Mouse (Mus musculus): Measurements from ENCODE around the gene Fam107b. TPM values are rescaled to one million over a fixed set of nuclear protein-coding genes. Genes with fewer than 3 reads are reported as not detected.

Fam107b gene
- polyA plus RNA-seq, 1 experiment, result 14.7 TPM

DNA sequence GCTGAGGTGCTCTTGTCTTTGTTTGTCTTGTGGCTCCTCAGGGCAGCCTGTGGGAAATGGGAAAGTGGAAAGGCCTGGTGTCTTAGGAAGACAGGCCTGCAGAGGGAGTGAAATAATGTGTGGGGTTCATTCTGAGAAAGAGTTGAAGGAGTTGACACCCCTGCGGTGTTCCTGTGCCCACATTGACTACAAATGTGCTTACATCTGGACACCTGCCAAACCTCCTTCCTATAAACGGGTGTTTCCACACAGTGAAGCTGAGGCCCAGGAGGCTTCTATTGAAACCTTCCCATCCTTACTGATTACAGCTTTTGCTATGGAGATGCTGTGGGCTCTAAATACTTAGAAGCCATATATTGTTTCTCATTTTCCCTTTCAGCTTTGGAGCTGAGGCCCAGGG is 183.5 kb downstream of the Fam107b start:
- TF ChIP-seq CTCF (IDR thresholded peaks at IDR 0.05; ENCODE audit: insufficient read depth, low read length), result no peak
- no peak for TF ChIP-seq POLR2A (IDR thresholded peaks at IDR 0.05; ENCODE audit: borderline replicate concordance, extremely low read depth, low read depth, low read length)

GRCm38 (mm10) chr2:3755936-3756335 is 185.6 kb downstream of the Fam107b start:
- WGBS, result 91% methylated on average over 5 of the region's 5 CpGs
- Histone ChIP-seq H3K4me1 (ENCODE audit: control insufficient read depth, insufficient read depth, low read length) (peaks cover 4% of the 10 kb centered on the region; the same call in 1 of the 2 replicates), H3K4me3 (replicated peaks; ENCODE audit: extremely low read depth, low read depth, low read length) (no peak overlapping the region)
- no peak for DNase-seq
- TF ChIP-seq CTCF (IDR thresholded peaks at IDR 0.05; ENCODE audit: insufficient read depth, low read length), result no peak
- TF ChIP-seq POLR2A (IDR thresholded peaks at IDR 0.05; ENCODE audit: borderline replicate concordance, extremely low read depth, low read depth, low read length), result no peak

More for the DNA sequence above, 183.5 kb downstream of the Fam107b start:
- WGBS, result 6% methylated on average over 2 of the region's 2 CpGs
- DNase-seq, result no peak
- H3K4me1 ChIP-seq (ENCODE audit: control insufficient read depth, insufficient read depth, low read length), result peaks cover 5% of the 10 kb centered on the region
- H3K4me3 ChIP-seq (replicated peaks; ENCODE audit: extremely low read depth, low read depth, low read length), result no peak overlapping the region

DNA sequence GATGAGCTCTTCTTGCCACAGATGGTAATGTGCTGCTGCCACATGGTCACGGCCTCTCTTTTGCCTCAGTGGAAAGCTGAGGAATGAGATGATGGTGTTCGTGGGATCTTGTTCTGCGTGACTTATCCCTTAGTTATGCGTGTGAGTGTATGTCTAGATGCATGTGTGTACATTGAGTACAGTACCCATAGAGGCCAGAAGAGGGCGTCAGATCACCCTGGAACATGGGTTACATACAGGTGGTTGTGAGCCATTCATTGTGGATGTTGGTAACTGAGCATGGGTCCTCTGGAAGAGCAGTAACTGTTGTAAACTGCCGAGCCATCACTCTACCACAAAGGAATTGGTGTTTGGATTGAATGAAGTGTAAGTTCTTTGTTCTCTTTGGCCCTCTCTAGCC is 188.1 kb downstream of the Fam107b start:
- peaks cover 4% of the 10 kb centered on the region; the same call in 1 of the 2 replicates for H3K4me1 ChIP-seq (ENCODE audit: control insufficient read depth, insufficient read depth, low read length)
- no peak overlapping the region for H3K4me3 ChIP-seq (replicated peaks; ENCODE audit: extremely low read depth, low read depth, low read length)
- no peak for DNase-seq
- TF ChIP-seq POLR2A (IDR thresholded peaks at IDR 0.05; ENCODE audit: borderline replicate concordance, extremely low read depth, low read depth, low read length) (no peak), CTCF (IDR thresholded peaks at IDR 0.05; ENCODE audit: insufficient read depth, low read length) (no peak)
- WGBS, result 92% methylated on average over 6 of the region's 6 CpGs

DNA sequence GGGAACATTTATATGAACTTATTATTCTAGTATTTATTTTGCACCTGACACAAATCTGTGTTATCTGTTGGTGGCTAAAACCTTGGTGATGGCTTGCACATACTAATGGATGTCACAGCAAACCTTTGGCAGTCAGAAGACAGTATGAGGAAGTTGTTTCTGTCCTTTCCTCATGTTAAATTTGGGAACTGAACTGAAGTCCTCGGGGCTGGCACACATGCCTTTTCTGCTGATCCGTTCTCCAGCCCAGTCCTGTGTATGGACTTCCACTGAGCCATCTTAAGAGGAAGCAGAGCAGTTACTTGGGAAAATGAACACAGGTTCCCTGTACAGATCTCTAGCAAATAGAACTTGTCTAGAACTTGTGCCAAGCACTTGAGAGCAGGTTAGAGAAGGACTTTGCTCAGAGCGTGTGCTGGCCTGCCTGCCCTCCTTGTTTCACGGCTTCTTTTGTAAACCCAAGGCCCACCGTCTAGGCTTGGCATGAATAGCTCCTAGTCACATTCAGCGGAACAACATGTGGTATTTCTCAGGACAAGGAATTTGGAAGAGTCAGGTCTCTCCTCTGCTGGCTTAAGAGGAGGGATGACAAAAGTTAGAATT is 190.0 kb downstream of the Fam107b start:
- TF ChIP-seq POLR2A (IDR thresholded peaks at IDR 0.05; ENCODE audit: borderline replicate concordance, extremely low read depth, low read depth, low read length), result no peak
- TF ChIP-seq CTCF (IDR thresholded peaks at IDR 0.05; ENCODE audit: insufficient read depth, low read length), result no peak
- Histone ChIP-seq H3K4me1 (ENCODE audit: control insufficient read depth, insufficient read depth, low read length) (peaks cover 4% of the 10 kb centered on the region; the same call in 1 of the 2 replicates), H3K4me3 (replicated peaks; ENCODE audit: extremely low read depth, low read depth, low read length) (no peak overlapping the region)
- DNase-seq, result no peak
- 62% methylated on average over 6 of the region's 6 CpGs for WGBS

DNA sequence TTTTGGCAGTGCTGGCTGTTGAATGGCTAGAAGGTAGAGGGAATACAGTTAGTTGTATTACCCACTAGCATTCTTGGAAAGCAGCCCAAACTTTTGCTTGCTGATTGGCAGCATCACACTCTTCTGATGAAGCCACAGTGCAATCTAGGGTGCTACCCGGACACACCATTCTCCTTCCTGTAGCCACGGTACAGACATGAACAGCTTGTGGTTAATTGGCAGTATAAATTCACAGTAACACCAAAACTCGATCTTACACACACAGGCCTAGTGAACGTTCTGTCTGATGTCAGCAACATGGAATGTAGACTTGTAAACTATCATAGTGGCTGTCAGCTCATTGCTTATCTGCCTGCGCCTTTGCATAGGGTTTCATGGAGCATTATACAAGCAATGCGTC is 193.8 kb downstream of the Fam107b start:
- Histone ChIP-seq H3K4me1 (ENCODE audit: control insufficient read depth, insufficient read depth, low read length) (peaks cover 4% of the 10 kb centered on the region; the same call in 1 of the 2 replicates), H3K4me3 (replicated peaks; ENCODE audit: extremely low read depth, low read depth, low read length) (no peak overlapping the region)
- DNase-seq, result no peak
- WGBS, result 28% methylated on average over 6 of the region's 6 CpGs
- TF ChIP-seq CTCF (IDR thresholded peaks at IDR 0.05; ENCODE audit: insufficient read depth, low read length) (no peak), POLR2A (IDR thresholded peaks at IDR 0.05; ENCODE audit: borderline replicate concordance, extremely low read depth, low read depth, low read length) (no peak)

DNA sequence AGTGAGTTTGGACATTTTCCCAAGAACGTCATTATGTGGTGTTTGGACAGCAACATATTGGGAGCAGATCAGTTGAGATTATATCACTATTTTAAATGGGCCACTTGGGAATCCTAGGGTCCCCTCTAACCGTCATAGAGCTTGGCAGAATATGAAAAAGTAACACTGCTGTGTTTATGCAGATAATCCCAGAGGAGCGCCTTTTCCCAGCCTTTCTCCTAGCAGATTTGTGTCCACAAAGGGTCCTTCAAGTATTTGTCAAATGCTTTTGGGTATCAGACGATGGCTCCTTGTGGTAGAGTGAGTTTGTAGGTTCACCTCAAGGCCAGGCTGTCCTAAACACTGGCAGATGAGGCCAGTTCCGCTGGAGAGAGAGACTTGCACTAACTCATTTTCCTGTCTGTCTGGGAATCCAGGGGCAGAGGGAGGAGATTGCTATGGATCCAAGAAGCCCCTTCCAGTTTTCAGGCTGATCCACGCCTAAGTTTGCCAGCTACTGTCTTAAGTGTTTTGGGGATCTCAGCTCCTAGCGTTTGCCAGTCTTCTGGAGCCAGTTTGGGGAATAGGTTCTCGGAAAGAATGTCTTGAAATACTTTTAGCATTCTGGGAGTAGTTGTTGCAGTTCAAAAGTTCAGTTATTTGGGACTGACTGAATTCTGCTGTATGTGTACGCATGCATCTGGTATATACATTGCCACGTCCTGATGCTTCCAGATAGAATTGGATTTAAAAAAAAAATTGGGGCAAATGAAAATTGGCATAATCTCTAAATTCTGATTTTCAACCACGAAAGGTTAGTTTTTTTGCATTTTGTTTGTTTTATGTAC is 195.9 kb downstream of the Fam107b start:
- TF ChIP-seq CTCF (IDR thresholded peaks at IDR 0.05; ENCODE audit: insufficient read depth, low read length), result no peak
- TF ChIP-seq POLR2A (IDR thresholded peaks at IDR 0.05; ENCODE audit: borderline replicate concordance, extremely low read depth, low read depth, low read length), result no peak
- no peak overlapping the region for H3K4me3 ChIP-seq (replicated peaks; ENCODE audit: extremely low read depth, low read depth, low read length)
- WGBS, result 47% methylated on average over 11 of the region's 11 CpGs
- H3K4me1 ChIP-seq (ENCODE audit: control insufficient read depth, insufficient read depth, low read length), result no peaks in the 10 kb centered on the region; the same call in 1 of the 2 replicates
- DNase-seq, result no peak

DNA sequence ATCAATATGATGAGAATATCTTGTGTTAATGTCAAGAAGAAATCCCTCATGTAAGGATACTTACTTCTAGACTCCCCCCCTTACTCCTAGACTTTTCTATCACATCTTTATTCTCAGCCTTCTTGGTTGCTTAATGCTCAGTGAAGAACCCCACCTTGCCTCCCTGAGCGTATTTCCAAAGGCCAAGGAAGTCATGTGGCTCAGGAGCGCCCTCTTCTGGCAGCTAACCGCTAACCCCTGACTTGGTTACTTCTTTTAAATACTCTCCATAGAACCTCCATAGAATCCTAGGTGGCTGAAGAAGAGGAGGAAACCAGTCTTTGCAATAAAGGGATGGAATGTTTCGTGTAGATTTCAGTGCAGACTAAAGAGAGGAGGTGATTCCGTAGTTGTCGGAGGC is 199.0 kb downstream of the Fam107b start:
- no peaks in the 10 kb centered on the region; the same call in 1 of the 2 replicates for H3K4me1 ChIP-seq (ENCODE audit: control insufficient read depth, insufficient read depth, low read length)
- TF ChIP-seq CTCF (IDR thresholded peaks at IDR 0.05; ENCODE audit: insufficient read depth, low read length) (peak; percentile 88), POLR2A (IDR thresholded peaks at IDR 0.05; ENCODE audit: borderline replicate concordance, extremely low read depth, low read depth, low read length) (no peak)
- peak; percentile 58 for DNase-seq
- no peak overlapping the region for H3K4me3 ChIP-seq (replicated peaks; ENCODE audit: extremely low read depth, low read depth, low read length)
- WGBS, result 35% methylated on average over 6 of the region's 6 CpGs

DNA sequence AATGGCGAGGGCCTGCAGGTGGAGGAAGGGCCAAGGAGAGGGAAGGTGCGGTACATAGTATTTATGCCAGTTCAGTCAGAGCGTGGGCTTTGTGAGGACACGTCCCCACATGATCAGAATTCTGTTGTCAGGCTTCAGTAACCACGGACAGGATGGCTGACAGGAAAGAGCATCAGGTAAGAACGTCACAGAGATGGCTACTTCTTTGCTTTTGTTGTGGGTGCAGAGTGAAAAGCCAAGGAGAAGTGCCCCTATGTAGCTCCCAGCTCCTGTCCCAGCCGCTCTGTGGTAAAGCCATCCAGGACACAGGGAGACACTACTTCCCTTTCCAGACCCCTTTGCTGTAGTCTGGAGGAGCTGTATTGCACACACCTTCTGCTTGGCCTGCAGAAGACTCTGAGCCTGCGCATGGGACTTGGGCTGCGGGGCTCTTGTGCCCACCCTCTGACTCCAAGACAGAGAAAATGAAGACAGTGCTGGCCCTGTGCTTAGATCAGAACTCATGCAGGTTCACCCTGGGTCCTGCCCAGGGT is 199.6 kb downstream of the Fam107b start:
- DNase-seq, result no peak
- H3K4me3 ChIP-seq (replicated peaks; ENCODE audit: extremely low read depth, low read depth, low read length), result no peak overlapping the region
- TF ChIP-seq POLR2A (IDR thresholded peaks at IDR 0.05; ENCODE audit: borderline replicate concordance, extremely low read depth, low read depth, low read length) (no peak), CTCF (IDR thresholded peaks at IDR 0.05; ENCODE audit: insufficient read depth, low read length) (no peak)
- no peaks in the 10 kb centered on the region; the same call in 1 of the 2 replicates for H3K4me1 ChIP-seq (ENCODE audit: control insufficient read depth, insufficient read depth, low read length)
- 80% methylated on average over 9 of the region's 9 CpGs for WGBS

- Histone ChIP-seq H3K4me3 (replicated peaks; ENCODE audit: extremely low read depth, low read depth, low read length) (no peak overlapping the region), H3K4me1 (ENCODE audit: control insufficient read depth, insufficient read depth, low read length) (no peaks in the 10 kb centered on the region; the same call in 1 of the 2 replicates)
- TF ChIP-seq POLR2A (IDR thresholded peaks at IDR 0.05; ENCODE audit: borderline replicate concordance, extremely low read depth, low read depth, low read length) (no peak), CTCF (IDR thresholded peaks at IDR 0.05; ENCODE audit: insufficient read depth, low read length) (no peak)
- 92% methylated on average over 2 of the region's 2 CpGs for WGBS
- no peak for DNase-seq
Observed at GRCm38 (mm10) chr2:3770383-3770782, 200.1 kb downstream of the Fam107b start.

All from lung, adult 2 months (tissue).